Mouse (Mus musculus) neural tube, embryonic 12.5 days (tissue): ENCODE data around the gene Myh7. TPM values are rescaled to one million over a fixed set of nuclear protein-coding genes. Genes with fewer than 3 reads are reported as not detected.
"Not testable (repeated sequence)": the region's sequence is repeated elsewhere in the genome, so short reads cannot be mapped to it uniquely, and the experiment has no call there.

Source experiments
- ATAC-seq: fragments of 200-750 bp; cut with Nextera tagmentation; 2 replicates; pipeline ENCODE4 v1.8.0; 2017; ENCODE audit warnings: low read depth, mild to moderate bottlenecking, moderate TSS enrichment, moderate library complexity; ENCODE audit not compliant: low FRiP score
- H3K27ac ChIP-seq: fragments of 300-500 bp; sonication (generic); 2 replicates; pipeline ENCODE4 v1.5.1; 2016
- H3K27me3 ChIP-seq: fragments of 300-500 bp; sonication (generic); replicated peaks from 2 replicates; pipeline ENCODE4 v1.6.1; 2016; ENCODE audit warnings: mild to moderate bottlenecking
- H3K36me3 ChIP-seq: fragments of 300-500 bp; sonication (generic); 2 replicates; pipeline ENCODE4 v1.6.1; 2016; ENCODE audit warnings: mild to moderate bottlenecking
- H3K4me1 ChIP-seq: fragments of 300-500 bp; sonication (generic); 2 replicates; pipeline ENCODE4 v1.6.1; 2016
- H3K4me2 ChIP-seq: fragments of 300-500 bp; sonication (generic); replicated peaks from 2 replicates; pipeline ENCODE4 v1.6.1; 2016; ENCODE audit warnings: mild to moderate bottlenecking
- H3K4me3 ChIP-seq: fragments of 300-500 bp; sonication (generic); 2 replicates; pipeline ENCODE4 v1.5.1; 2016
- H3K9ac ChIP-seq: fragments of 300-500 bp; sonication (generic); 2 replicates; pipeline ENCODE4 v1.6.1; 2016; ENCODE audit warnings: mild to moderate bottlenecking
- H3K9me3 ChIP-seq: fragments of 300-500 bp; sonication (generic); 2 replicates; pipeline ENCODE4 v1.6.1; 2016; ENCODE audit warnings: mild to moderate bottlenecking
- WGBS: fragments of 180-500 bp; shearing (Covaris S2); methylation state at CpG from one replicate; pipeline ENCODE4 v1.1.7; 2016; 5-methylcytosine and 5-hydroxymethylcytosine counted together
- polyA plus RNA-seq: library from polyadenylated mRNA; unstranded; fragments of >200 nt; fragmentation: Nextera tagmentation; extraction: Ambion mirVana; gene quantifications from 2 replicates; pipeline ENCODE4 v1.2.1, GENCODE M21; 2016

Myh7 gene
- polyA plus RNA-seq, 1 experiment from 2014 or later: 7.0 TPM

GRCm38 (mm10) chr14:54963727-54964126, 30.7 kb downstream of the Myh7 start:
- H3K27ac ChIP-seq: no peak overlapping the region
- no peak for ATAC-seq
- 83% methylated on average over 11 of the region's 11 CpGs for WGBS

GRCm38 (mm10) chr14:54962714-54963113, 31.7 kb downstream of the Myh7 start:
- Histone ChIP-seq H3K4me1 (no peaks in the 10 kb centered on the region), H3K36me3 (no peaks in the 10 kb centered on the region), H3K4me2 (no peak overlapping the region), H3K27me3 (no peaks in the 10 kb centered on the region), H3K27ac (no peak overlapping the region), H3K9me3 (no peaks in the 10 kb centered on the region), H3K9ac (no peak overlapping the region), H3K4me3 (no peak overlapping the region)
- 90% methylated on average over 7 of the region's 7 CpGs for WGBS
- ATAC-seq: no peak

More at GRCm38 (mm10) chr14:54963727-54964126, 30.7 kb downstream of the Myh7 start:
- Histone ChIP-seq H3K27me3 (no peaks in the 10 kb centered on the region), H3K4me2 (no peak overlapping the region), H3K4me3 (no peak overlapping the region), H3K9ac (no peak overlapping the region), H3K9me3 (no peaks in the 10 kb centered on the region), H3K4me1 (no peaks in the 10 kb centered on the region), H3K36me3 (no peaks in the 10 kb centered on the region)

GRCm38 (mm10) chr14:54961487-54961886, 32.9 kb downstream of the Myh7 start:
- no peak overlapping the region for H3K4me3 ChIP-seq
- H3K4me2 ChIP-seq: no peak overlapping the region
- no peaks in the 10 kb centered on the region for H3K36me3 ChIP-seq
- H3K9me3 ChIP-seq: no peaks in the 10 kb centered on the region
- no peak overlapping the region for H3K27ac ChIP-seq
- H3K9ac ChIP-seq: no peak overlapping the region
- ATAC-seq: no peak
- WGBS: 83% methylated on average over 5 of the region's 5 CpGs
- H3K27me3 ChIP-seq: no peaks in the 10 kb centered on the region
- no peaks in the 10 kb centered on the region for H3K4me1 ChIP-seq

GRCm38 (mm10) chr14:54960769-54961168, 33.7 kb downstream of the Myh7 start:
- Histone ChIP-seq H3K9ac (no peak overlapping the region), H3K36me3 (no peaks in the 10 kb centered on the region), H3K27me3 (no peaks in the 10 kb centered on the region), H3K27ac (no peak overlapping the region), H3K4me1 (no peaks in the 10 kb centered on the region), H3K4me2 (no peak overlapping the region), H3K4me3 (no peak overlapping the region), H3K9me3 (no peaks in the 10 kb centered on the region)
- 75% methylated on average over 10 of the region's 10 CpGs for WGBS
- ATAC-seq: no peak

DNA sequence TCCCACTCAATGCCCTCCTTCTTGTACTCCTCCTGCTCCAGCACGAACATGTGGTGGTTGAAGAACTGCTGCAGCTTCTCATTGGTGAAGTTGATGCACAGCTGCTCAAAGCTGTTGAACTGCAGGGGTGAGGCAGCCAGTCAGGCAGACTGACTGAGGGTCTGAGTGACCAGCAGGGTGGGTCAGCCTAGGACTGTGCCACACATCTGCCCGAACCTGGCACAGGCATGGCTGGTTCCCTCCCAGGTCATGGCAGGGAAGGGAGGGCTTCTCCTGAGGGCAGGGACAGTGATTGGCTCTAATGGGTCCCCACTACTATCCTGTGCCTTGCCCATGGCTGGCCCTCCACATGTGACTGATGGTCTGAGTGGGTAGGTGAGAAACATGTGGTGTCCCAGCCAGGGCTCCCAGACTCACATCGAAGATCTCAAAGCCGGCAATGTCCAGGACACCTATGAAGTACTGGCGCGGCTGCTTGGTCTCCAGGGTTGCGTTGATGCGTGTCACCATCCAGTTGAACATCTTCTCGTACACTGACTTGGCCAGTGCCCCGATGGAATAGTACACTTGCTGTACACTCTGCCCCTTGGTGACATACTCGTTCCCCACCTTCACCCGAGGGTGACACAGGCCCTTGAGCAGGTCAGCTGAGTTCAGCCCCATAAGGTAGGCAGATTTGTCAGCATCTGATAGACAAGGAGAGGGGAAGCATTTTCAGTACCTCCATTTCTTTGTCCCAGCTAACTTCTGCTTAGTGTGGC, 34.4 kb downstream of the Myh7 start:
- 93% methylated on average over 12 of the region's 12 CpGs for WGBS
- not testable (repeated sequence) for H3K27me3 ChIP-seq, H3K9me3 ChIP-seq

DNA sequence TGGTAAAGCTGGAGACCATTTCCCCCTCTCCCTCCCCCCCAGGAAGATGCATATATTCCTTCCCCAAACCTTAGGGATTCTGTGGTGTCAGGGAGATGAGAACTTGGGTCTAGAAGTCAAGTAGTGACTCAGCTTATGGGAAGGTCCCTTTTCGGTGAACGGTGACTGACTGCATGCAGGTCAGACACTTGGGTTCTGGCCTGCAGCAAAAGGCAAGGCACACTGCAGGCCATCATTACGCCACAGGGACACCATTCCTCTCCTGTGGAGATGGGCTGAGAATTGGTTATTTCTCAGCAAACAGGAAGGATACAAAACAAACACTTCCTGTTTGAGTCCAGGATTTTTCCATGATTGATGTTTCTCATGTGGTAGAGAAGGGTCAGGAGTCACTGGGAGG, 35.2 kb downstream of the Myh7 start:
- no peaks in the 10 kb centered on the region for H3K36me3 ChIP-seq
- no peak overlapping the region for H3K4me3 ChIP-seq
- no peak overlapping the region for H3K9ac ChIP-seq
- ATAC-seq: no peak
- no peaks in the 10 kb centered on the region for H3K9me3 ChIP-seq
- 86% methylated on average over 3 of the region's 3 CpGs for WGBS
- H3K4me1 ChIP-seq: no peaks in the 10 kb centered on the region
- no peaks in the 10 kb centered on the region for H3K27me3 ChIP-seq
- no peak overlapping the region for H3K27ac ChIP-seq
- H3K4me2 ChIP-seq: no peak overlapping the region

More for the DNA sequence above, 34.4 kb downstream of the Myh7 start:
- H3K36me3 ChIP-seq, H3K9ac ChIP-seq, H3K4me3 ChIP-seq, H3K4me1 ChIP-seq, H3K27ac ChIP-seq, H3K4me2 ChIP-seq, ATAC-seq: not testable (repeated sequence)

- no peaks in the 10 kb centered on the region for H3K4me1 ChIP-seq
- H3K36me3 ChIP-seq: no peaks in the 10 kb centered on the region
- H3K9ac ChIP-seq: no peak overlapping the region
- H3K4me3 ChIP-seq: no peak overlapping the region
- no peaks in the 10 kb centered on the region for H3K9me3 ChIP-seq
- 81% methylated on average over 4 of the region's 4 CpGs for WGBS
- H3K4me2 ChIP-seq: no peak overlapping the region
- H3K27ac ChIP-seq: no peak overlapping the region
- no peaks in the 10 kb centered on the region for H3K27me3 ChIP-seq
- no peak for ATAC-seq
Measured at GRCm38 (mm10) chr14:54958503-54958902, 35.9 kb downstream of the Myh7 start.

DNA sequence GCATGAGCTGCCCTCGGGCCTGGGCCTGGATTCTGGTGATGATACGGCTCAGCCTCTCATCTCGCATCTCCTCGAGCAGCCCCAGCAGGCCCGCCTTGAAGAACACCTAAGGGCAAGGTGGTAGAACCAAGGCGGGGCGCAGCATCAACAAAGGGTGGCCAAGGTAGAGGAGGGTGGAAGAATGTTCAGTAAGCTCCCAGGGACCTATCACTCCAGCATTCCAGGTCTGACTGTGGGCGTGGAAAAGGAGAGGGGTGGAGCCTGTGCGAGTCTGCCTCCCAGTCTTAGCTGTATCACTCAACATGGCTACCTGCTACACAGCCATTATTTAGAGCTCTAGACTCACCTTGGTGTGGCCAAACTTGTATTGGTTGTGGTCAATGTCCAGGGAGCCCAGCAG, 37.9 kb downstream of the Myh7 start:
- no peak overlapping the region for H3K9ac ChIP-seq
- no peak overlapping the region for H3K4me3 ChIP-seq
- H3K4me2 ChIP-seq: no peak overlapping the region
- H3K4me1 ChIP-seq: no peaks in the 10 kb centered on the region
- WGBS: 88% methylated on average over 9 of the region's 9 CpGs
- H3K27ac ChIP-seq: no peak overlapping the region
- no peak for ATAC-seq
- no peaks in the 10 kb centered on the region for H3K36me3 ChIP-seq
- H3K9me3 ChIP-seq: no peaks in the 10 kb centered on the region
- no peaks in the 10 kb centered on the region for H3K27me3 ChIP-seq

GRCm38 (mm10) chr14:54955481-54955880, 38.9 kb downstream of the Myh7 start:
- ATAC-seq: no peak
- H3K9me3 ChIP-seq: no peaks in the 10 kb centered on the region
- H3K4me1 ChIP-seq: no peaks in the 10 kb centered on the region
- no peaks in the 10 kb centered on the region for H3K27me3 ChIP-seq
- H3K4me2 ChIP-seq: no peak overlapping the region
- no peaks in the 10 kb centered on the region for H3K36me3 ChIP-seq
- H3K9ac ChIP-seq: no peak overlapping the region
- WGBS: 86% methylated on average over 3 of the region's 3 CpGs
- H3K4me3 ChIP-seq: no peak overlapping the region
- no peak overlapping the region for H3K27ac ChIP-seq

DNA sequence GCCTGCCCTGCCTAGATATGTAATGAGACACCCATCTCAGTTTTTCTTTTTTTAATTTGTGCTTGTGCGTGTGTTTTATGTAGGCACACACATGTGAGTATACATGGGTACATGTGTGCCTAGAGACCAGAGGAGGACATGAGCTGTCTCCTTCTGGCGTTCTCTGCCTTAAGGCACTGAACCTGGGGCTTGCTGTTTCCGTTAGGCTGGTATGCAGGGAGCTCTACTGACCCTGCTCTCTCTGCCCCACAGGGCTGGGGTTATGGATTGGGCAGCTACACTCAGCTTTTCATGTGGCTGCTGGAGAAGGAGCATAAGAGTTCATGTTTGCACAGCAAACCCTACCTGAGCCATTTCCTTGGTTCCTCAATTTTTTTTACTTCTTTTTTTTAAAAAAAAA, 40.0 kb downstream of the Myh7 start:
- Histone ChIP-seq H3K4me1 (no peaks in the 10 kb centered on the region), H3K4me2 (no peak overlapping the region), H3K36me3 (no peaks in the 10 kb centered on the region), H3K9ac (no peak overlapping the region), H3K4me3 (no peak overlapping the region), H3K9me3 (no peaks in the 10 kb centered on the region), H3K27me3 (no peaks in the 10 kb centered on the region; the same call in 1 of the 2 replicates), H3K27ac (no peak overlapping the region)
- 86% methylated on average over 3 of the region's 3 CpGs for WGBS
- no peak for ATAC-seq

DNA sequence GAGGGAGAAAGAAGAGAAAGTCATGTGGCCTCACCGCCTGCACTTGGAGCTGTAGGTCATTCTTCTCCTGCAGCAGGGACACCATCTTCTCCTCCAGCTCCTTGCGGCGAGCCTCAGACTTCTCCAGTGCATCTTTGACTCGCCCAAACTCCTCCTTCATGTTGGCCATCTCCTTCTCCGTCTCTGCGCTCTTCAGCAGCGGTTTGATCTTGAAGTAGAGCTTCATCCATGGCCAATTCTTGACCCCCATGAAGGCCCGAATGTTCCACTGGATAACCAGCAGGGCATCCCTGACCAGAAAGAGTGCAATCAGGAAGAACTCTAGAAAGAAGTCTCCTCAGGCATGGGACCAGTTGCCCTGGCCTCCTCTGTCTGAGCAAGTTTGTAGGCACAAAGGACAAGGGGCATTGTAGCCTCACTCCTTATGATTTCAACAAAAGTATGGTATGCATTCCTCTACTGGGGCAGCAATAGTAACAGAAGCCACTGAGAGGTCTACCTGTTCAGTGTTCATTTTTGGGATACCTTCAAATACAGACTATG, 40.7 kb downstream of the Myh7 start:
- Histone ChIP-seq H3K27me3 (no peaks in the 10 kb centered on the region; the same call in 1 of the 2 replicates), H3K9ac (no peak overlapping the region), H3K27ac (no peak overlapping the region), H3K4me2 (no peak overlapping the region), H3K9me3 (no peaks in the 10 kb centered on the region), H3K4me3 (no peak overlapping the region), H3K4me1 (no peaks in the 10 kb centered on the region), H3K36me3 (no peaks in the 10 kb centered on the region)
- ATAC-seq: no peak
- WGBS: 90% methylated on average over 8 of the region's 8 CpGs

GRCm38 (mm10) chr14:54951587-54951986, 42.8 kb downstream of the Myh7 start:
- H3K9ac ChIP-seq: no peak overlapping the region
- no peaks in the 10 kb centered on the region; the same call in 1 of the 2 replicates for H3K27me3 ChIP-seq
- no peaks in the 10 kb centered on the region for H3K36me3 ChIP-seq
- H3K9me3 ChIP-seq: no peaks in the 10 kb centered on the region
- ATAC-seq: no peak
- H3K27ac ChIP-seq: no peak overlapping the region
- no peak overlapping the region for H3K4me3 ChIP-seq
- no peaks in the 10 kb centered on the region for H3K4me1 ChIP-seq
- no peak overlapping the region for H3K4me2 ChIP-seq
- 87% methylated on average over 6 of the region's 6 CpGs for WGBS

- WGBS: 61% methylated on average over 12 of the region's 12 CpGs
- H3K36me3 ChIP-seq: no peaks in the 10 kb centered on the region
Measured at GRCm38 (mm10) chr14:54950493-54950892, 43.9 kb downstream of the Myh7 start.

More at GRCm38 (mm10) chr14:54950493-54950892, 43.9 kb downstream of the Myh7 start:
- Histone ChIP-seq H3K4me2 (no peak overlapping the region), H3K4me1 (no peaks in the 10 kb centered on the region), H3K9me3 (no peaks in the 10 kb centered on the region), H3K27ac (no peak overlapping the region), H3K27me3 (no peaks in the 10 kb centered on the region; the same call in 1 of the 2 replicates), H3K9ac (no peak overlapping the region), H3K4me3 (no peak overlapping the region)
- no peak for ATAC-seq
